Comparison of ENCODE assay signal across 9 mouse cellular contexts in genomic region chr2:180499741-180500140, GRCm38 (mm10). TPM values are rescaled to one million over a fixed set of nuclear protein-coding genes. Genes with fewer than 3 reads are reported as not detected.
DNase-seq lines count a peak whose midpoint lies in the region; ATAC-seq and TF ChIP-seq lines count a peak whose summit lies in the region.
"Had no signal": no experiment of that assay in that cellular context is flagged by ENCODE, and none has a peak within 500 bp of the region (broad histone marks: within the 10 kb centered on the region; RNA-seq: fewer than 3 reads in every experiment).

TSS of gene Ntsr1 (plus strand) at chr2:180499976.

- under 1% methylated on average over 30 of the region's 30 CpGs for WGBS in olfactory bulb, adult 2 months

- no peaks in the 10 kb centered on the region for H3K9me3 ChIP-seq in megakaryocyte, embryonic 14.5 days

- intact Hi-C loops in left cerebral cortex, postnatal 10 days (cut with DNase I): loop anchor here (5.0 kb wide), 1 partner anchor 48 kb away; no protein-coding TSS in a partner anchor
- intact Hi-C loops in gastrocnemius, postnatal 14 days (cut with DNase I; ENCODE audit: low total_unique reads): no loop called here

- H3K27ac ChIP-seq in olfactory bulb, adult 2 months (ENCODE audit: insufficient read depth, low read depth, low read length): no peak within 1 kb of the TSS

- TF ChIP-seq POLR2A in olfactory bulb, adult 2 months (IDR thresholded peaks at IDR 0.05; ENCODE audit: insufficient read depth, low read depth, low read length): 0 out of 2 replicates have a peak, but pooled peaks have one; percentile 11

- peaks cover 84% of the 10 kb centered on the region for H3K27me3 ChIP-seq in megakaryocyte, embryonic 14.5 days (replicated peaks)

- DNase-seq in cerebellum, postnatal 14 days: peak; percentile 29 to 40
- no peak for DNase-seq in cerebellum, adult 9-10 months
- DNase-seq in left cerebral cortex, postnatal 10 days (ENCODE audit: extremely low spot score in 1 of 2, low spot score in 2 of 2): peak; percentile 59 to 73
- no peak for DNase-seq in gastrocnemius, postnatal 14 days
- DNase-seq in lung, postnatal 4 days: no peak

- ATAC-seq in megakaryocyte, adult 5-6 weeks (ENCODE audit: poor library complexity, severe bottlenecking): no peak

- H3K36me3 ChIP-seq in megakaryocyte, embryonic 14.5 days (replicated peaks; ENCODE audit: low read length): no peaks in the 10 kb centered on the region

- peak within 1 kb of the TSS; percentile 18 for H3K4me3 ChIP-seq in megakaryocyte, embryonic 14.5 days (replicated peaks)
- H3K4me3 ChIP-seq in olfactory bulb, adult 2 months (ENCODE audit: insufficient read depth, low read depth, low read length): peak within 1 kb of the TSS; percentile 40

- H3K4me1 ChIP-seq in megakaryocyte, embryonic 14.5 days: peaks cover 16% of the 10 kb centered on the region; the same call in 1 of the 2 replicates
- peaks cover 29% of the 10 kb centered on the region for H3K4me1 ChIP-seq in olfactory bulb, adult 2 months (ENCODE audit: control insufficient read depth, insufficient read depth, low read length)

- no peak for TF ChIP-seq CTCF in olfactory bulb, adult 2 months (IDR thresholded peaks at IDR 0.05; ENCODE audit: insufficient read depth, low read depth, low read length)

RNA-seq across cellular contexts. Expression of gene Ntsr1, which starts in this region (rescaled TPM):
- not detected in 2 replicates for polyA plus RNA-seq in megakaryocyte, embryonic 14.5 days (2012; ENCODE audit: insufficient read depth, low replicate concordance)
- total RNA-seq in megakaryocyte, adult 5-6 weeks (2015): not detected in 2 replicates
- total RNA-seq in megakaryocyte, adult 5-6 weeks (2017): not detected in 2 replicates
- 10 to 100 TPM; 27.3 to 29.2 TPM for total RNA-seq in left cerebral cortex, postnatal 10 days (2021)
- polyA plus RNA-seq in olfactory bulb, adult 2 months (2012; ENCODE audit: insufficient read depth, insufficient read length, low replicate concordance, missing spikeins): not detected in 2 replicates
- not detected for total RNA-seq in gastrocnemius, postnatal 14 days (2021)
- total RNA-seq: neutrophil, adult 5-6 weeks had no signal

Comparison
In these comparisons a context has a peak if more than half of its experiments do, and no peak if none do; other contexts are left out.
1. RNA of gene Ntsr1 (total RNA-seq): 27.3 to 29.2 TPM in left cerebral cortex, postnatal 10 days; not detected in gastrocnemius, postnatal 14 days and not detected in megakaryocyte, adult 5-6 weeks; every median in the first group is over 10 times any median in the second.
2. DNase-seq: peak in cerebellum, postnatal 14 days (2 of 2) and left cerebral cortex, postnatal 10 days (2 of 2); none in cerebellum, adult 9-10 months (single experiment), gastrocnemius, postnatal 14 days (single experiment) and lung, postnatal 4 days (0 of 2).